14 mouse cellular contexts compared by ENCODE assay signal in genomic region chr4:94360810-94361527, GRCm38 (mm10).
DNase-seq lines count a peak whose midpoint lies in the region; ATAC-seq and TF ChIP-seq lines count a peak whose summit lies in the region.
"Had no signal": no experiment of that assay in that cellular context is flagged by ENCODE, and none has a peak within 500 bp of the region (broad histone marks: within the 10 kb centered on the region; RNA-seq: fewer than 3 reads in every experiment).

No protein-coding gene starts in this region.

- no peak overlapping the region for H3K27ac ChIP-seq in kidney, postnatal 0 days
- H3K27ac ChIP-seq in forebrain, embryonic 15.5 days (replicated peaks): no peak overlapping the region
- H3K27ac ChIP-seq: layer of hippocampus, adult 2 months had no signal

- H3K9me3 ChIP-seq in kidney, postnatal 0 days (replicated peaks; ENCODE audit: low read length): no peaks in the 10 kb centered on the region
- H3K9me3 ChIP-seq in forebrain, embryonic 15.5 days: no peaks in the 10 kb centered on the region
- H3K9me3 ChIP-seq: megakaryocyte, embryonic 14.5 days had no signal

- no peaks in the 10 kb centered on the region for H3K4me1 ChIP-seq in kidney, postnatal 0 days (replicated peaks; ENCODE audit: insufficient read depth, low read length)
- H3K4me1 ChIP-seq in forebrain, embryonic 15.5 days: peaks cover 11% of the 10 kb centered on the region; the same call in 1 of the 2 replicates
- H3K4me1 ChIP-seq: megakaryocyte, embryonic 14.5 days had no signal

- H3K9ac ChIP-seq in kidney, postnatal 0 days (ENCODE audit: low read depth, low read length): no peak overlapping the region
- no peak overlapping the region for H3K9ac ChIP-seq in forebrain, embryonic 15.5 days (replicated peaks)

- no peak for TF ChIP-seq CTCF in kidney, postnatal 0 days (IDR thresholded peaks at IDR 0.05; ENCODE audit: low read depth)

- H3K4me3 ChIP-seq in kidney, postnatal 0 days (replicated peaks; ENCODE audit: low read depth, low read length): no peak overlapping the region
- no peak overlapping the region for H3K4me3 ChIP-seq in forebrain, embryonic 15.5 days
- H3K4me3 ChIP-seq: layer of hippocampus, adult 2 months; megakaryocyte, embryonic 14.5 days had no signal

- DNase-seq in kidney, postnatal 0 days (ENCODE audit: low spot score): peak; percentile 42
- DNase-seq in kidney, postnatal 14 days: no peak
- peak; percentile 33 for DNase-seq in retina, embryonic 14.5 days (ENCODE audit: low spot score)
- no peak for DNase-seq in layer of hippocampus, postnatal 25 days (ENCODE audit: extremely low spot score in 1 of 2, low spot score in 1 of 2)
- no peak for DNase-seq in frontal cortex, postnatal 14 days (ENCODE audit: low spot score in 2 of 2)
- DNase-seq: adrenal gland, postnatal 36 days; cerebellum, adult 11-12 months; gastrocnemius, postnatal 36 days; heart, postnatal 10 days; thymus, adult 2 months had no signal

- no peaks in the 10 kb centered on the region for H3K27me3 ChIP-seq in kidney, postnatal 0 days (ENCODE audit: insufficient read depth, low read length)
- H3K27me3 ChIP-seq in forebrain, embryonic 15.5 days: no peaks in the 10 kb centered on the region
- H3K27me3 ChIP-seq: megakaryocyte, embryonic 14.5 days had no signal

- 0 out of 2 replicates have a peak, but pooled peaks have one; percentile 21 for ATAC-seq in kidney, postnatal 0 days (replicated peaks; ENCODE audit: low FRiP score, low read depth)
- peak; percentile 79 for ATAC-seq in forebrain, embryonic 15.5 days (replicated peaks)
- ATAC-seq in megakaryocyte progenitor cell, adult 5-6 weeks (replicated peaks; ENCODE audit: poor library complexity): peak; percentile 69

- peak overlapping the region; percentile 23; the same call in 1 of the 2 replicates for H3K4me2 ChIP-seq in kidney, postnatal 0 days (ENCODE audit: low read length)
- H3K4me2 ChIP-seq in forebrain, embryonic 15.5 days (replicated peaks): peak overlapping the region; percentile 10; the same call in 1 of the 2 replicates

- no peaks in the 10 kb centered on the region for H3K36me3 ChIP-seq in kidney, postnatal 0 days (ENCODE audit: insufficient read depth, low read length)
- H3K36me3 ChIP-seq in forebrain, embryonic 15.5 days: no peaks in the 10 kb centered on the region

- 29% methylated on average over 13 of the region's 13 CpGs for WGBS in kidney, postnatal 0 days
- 30% methylated on average over 13 of the region's 13 CpGs for WGBS in forebrain, embryonic 15.5 days

Comparison
In these comparisons a context has a peak if more than half of its experiments do, and no peak if none do; other contexts are left out.
1. DNase-seq: peak in kidney, postnatal 0 days (single experiment) and retina, embryonic 14.5 days (single experiment); none in kidney, postnatal 14 days (single experiment), layer of hippocampus, postnatal 25 days (0 of 2) and frontal cortex, postnatal 14 days (0 of 2).
2. ATAC-seq: peak in every context shown above with its lines; median percentile 79 in forebrain, embryonic 15.5 days; 69 in megakaryocyte progenitor cell, adult 5-6 weeks; 21 in kidney, postnatal 0 days.